Mouse (Mus musculus) cortical plate, adult 2 months (tissue): ENCODE data around the gene Hoga1.

Experiments
- CTCF ChIP-seq: fragments of 200-500 bp; IDR thresholded peaks from 2 replicates; pipeline ENCODE4 v1.5.1; 2011; ENCODE audit warnings: mild to moderate bottlenecking, control low read depth, low read length; ENCODE audit not compliant: insufficient read depth; ENCODE audit errors: extremely low read depth
- POLR2A ChIP-seq: fragments of 200-500 bp; IDR thresholded peaks from 2 replicates; pipeline ENCODE4 v1.6.1; 2011; ENCODE audit warnings: mild to moderate bottlenecking, low read length, control low read depth; ENCODE audit not compliant: insufficient read depth; ENCODE audit errors: extremely low read depth

- no peak for TF ChIP-seq CTCF
- no peak for TF ChIP-seq POLR2A
Observed at GRCm38 (mm10) chr19:42014231-42014825, 31.1 kb upstream of the Hoga1 start.
